Mouse (Mus musculus) B cell, adult 67 days (primary cell): ENCODE results near the gene Pi4k2b. TPM values are rescaled to one million over a fixed set of nuclear protein-coding genes. Genes with fewer than 3 reads are reported as not detected.

Source experiments
- total RNA-seq, 2 experiments: library from RNA; stranded (reverse); gene quantifications; 4 replicates each; pipeline ENCODE4 v1.2.4; 2023

Pi4k2b gene
- 10 to 100 TPM in 1 of 2 experiments, 1 to 10 TPM in 1; 10.0 to 10.6 TPM for total RNA-seq

GRCm38 (mm10) chr5:52741391-52742111 is at the start of gene Pi4k2b:
Pi4k2b (plus strand) TSS chr5:52741574.

GRCm38 (mm10) chr5:52775237-52775636 is 33.9 kb downstream of the Pi4k2b start, which contains the start of gene Zcchc4:
Zcchc4 (plus strand) TSS chr5:52775409.

Other genes with a start within 250 kb of the Pi4k2b start
- not detected for gene Lgi2, start 175.1 kb upstream of the Pi4k2b start, total RNA-seq
- 10 to 100 TPM; 18.8 to 19.4 TPM for gene Sepsecs, start 71.9 kb upstream of the Pi4k2b start, total RNA-seq
- gene Zcchc4, start 33.8 kb downstream of the Pi4k2b start, total RNA-seq, result 10 to 100 TPM; 17.2 to 21.7 TPM
- 10 to 100 TPM; 54.7 to 81.7 TPM for gene Anapc4, start 92.4 kb downstream of the Pi4k2b start, total RNA-seq